Mouse (Mus musculus) myocyte (in vitro differentiated cells): ENCODE measurements around the gene Vinac1.

Experiments
- CEBPB ChIP-seq: IDR thresholded peaks from 2 replicates; pipeline ENCODE4 v1.6.1; 2011; ENCODE audit warnings: mild to moderate bottlenecking, moderate library complexity; ENCODE audit not compliant: poor library complexity, insufficient read depth, severe bottlenecking
- E2F4 ChIP-seq: IDR thresholded peaks from one replicate; pipeline ENCODE4 v1.6.1; 2011; ENCODE audit warnings: mild to moderate bottlenecking, control low read depth, moderate library complexity; ENCODE audit not compliant: insufficient read depth
- MYOD1 ChIP-seq, 3 experiments: IDR thresholded peaks; one replicate each; pipeline ENCODE4 v1.6.1; 2011; ENCODE audit warnings: control low read depth in 2 of 3, low read depth in 2 of 3, mild to moderate bottlenecking in 2 of 3, moderate library complexity in 1 of 3; ENCODE audit not compliant: insufficient read length in 2 of 3, control insufficient read depth in 1 of 3
- POLR2A ChIP-seq: IDR thresholded peaks from one replicate; pipeline ENCODE4 v1.6.1; 2011; ENCODE audit warnings: low read depth, mild to moderate bottlenecking, control low read depth, moderate library complexity; ENCODE audit not compliant: insufficient read length
- POLR2AphosphoS2 ChIP-seq: IDR thresholded peaks from one replicate; pipeline ENCODE4 v1.6.1; 2011; ENCODE audit warnings: low read depth, control low read depth; ENCODE audit not compliant: insufficient read length
- TCF12 ChIP-seq: IDR thresholded peaks from one replicate; pipeline ENCODE4 v1.6.1; 2011; ENCODE audit warnings: mild to moderate bottlenecking, control low read depth; ENCODE audit not compliant: poor library complexity, insufficient read depth, severe bottlenecking
- TCF3 ChIP-seq: IDR thresholded peaks from one replicate; pipeline ENCODE4 v1.6.1; 2011; ENCODE audit warnings: low read depth, control low read depth; ENCODE audit not compliant: insufficient read length
- USF1 ChIP-seq: IDR thresholded peaks from one replicate; pipeline ENCODE4 v1.6.1; 2011; ENCODE audit warnings: low read depth, mild to moderate bottlenecking, control low read depth, moderate library complexity

DNA sequence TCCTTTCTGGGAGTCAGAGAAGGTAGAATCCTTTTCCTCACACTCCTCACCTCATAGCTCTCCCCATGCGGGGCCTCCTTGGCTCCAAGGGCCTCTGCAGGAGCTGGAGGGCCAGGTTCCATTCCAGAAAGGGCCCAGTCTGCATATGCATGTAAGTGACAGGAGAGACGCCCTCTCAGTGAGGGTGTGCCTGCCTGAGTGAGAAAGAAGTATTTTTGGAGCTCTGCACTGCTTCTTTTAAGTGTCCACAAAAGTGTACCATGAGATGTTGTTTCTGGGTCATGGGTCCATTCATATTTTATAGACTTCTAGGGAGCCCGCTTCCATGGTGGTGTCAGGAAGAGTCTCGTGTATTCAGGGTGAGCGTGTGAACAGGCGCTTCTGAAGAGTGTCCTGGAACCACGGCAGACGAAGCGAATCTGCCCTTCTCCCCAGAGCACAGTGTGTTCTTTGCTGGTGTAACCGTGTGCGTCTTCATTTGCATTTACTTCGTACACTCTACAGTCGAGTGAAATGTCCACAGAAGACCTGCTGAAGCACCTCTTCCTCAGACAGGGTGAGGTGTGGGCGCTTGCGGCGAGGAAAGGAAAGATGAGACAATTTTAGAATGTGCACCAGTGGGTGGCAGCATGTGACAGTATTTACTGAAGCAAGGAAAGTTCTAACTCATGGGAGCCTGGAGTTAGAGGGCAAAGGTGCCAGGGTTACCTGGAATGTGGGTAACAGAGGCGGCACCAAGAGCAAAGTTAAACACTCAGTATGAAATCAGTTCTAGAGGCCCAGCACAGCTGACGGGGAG, 46.2 kb upstream of the Vinac1 start:
- TF ChIP-seq E2F4 = no peak
- no peak for TF ChIP-seq POLR2AphosphoS2
- no peak for TF ChIP-seq MYOD1 (IDR thresholded peaks at IDR 0.05; ENCODE audit: control insufficient read depth in 1 of 3, insufficient read length in 2 of 3, low read depth in 2 of 3)
- no peak for TF ChIP-seq CEBPB
- TF ChIP-seq POLR2A = no peak
- TF ChIP-seq TCF12 = no peak
- TF ChIP-seq USF1 = no peak
- TF ChIP-seq TCF3 = no peak
